Mouse (Mus musculus) limb, embryonic 11.5 days (tissue): ENCODE results near the gene Shisa4. TPM values are rescaled to one million over a fixed set of nuclear protein-coding genes. Genes with fewer than 3 reads are reported as not detected.

ENCODE experiments used
- ATAC-seq: fragments of 200-750 bp; cut with Nextera tagmentation; 2 replicates; pipeline ENCODE4 v1.8.0; 2017; ENCODE audit warnings: low read depth; ENCODE audit not compliant: insufficient number of reproducible peaks, low FRiP score, low TSS enrichment
- DNase-seq: peaks from one replicate; pipeline ENCODE4 v3.0.0-alpha.2; 2015; ENCODE audit warnings: low spot score
- H3K27ac ChIP-seq: fragments of 300-500 bp; sonication (generic); replicated peaks from 2 replicates; pipeline ENCODE4 v1.5.1; 2014; ENCODE audit warnings: low read depth, mild to moderate bottlenecking, low read length
- H3K27me3 ChIP-seq: fragments of 300-500 bp; sonication (generic); 2 replicates; pipeline ENCODE4 v1.6.1; 2014; ENCODE audit warnings: mild to moderate bottlenecking, low read length, mixed read lengths; ENCODE audit not compliant: control insufficient read depth, insufficient read depth
- H3K36me3 ChIP-seq: fragments of 300-500 bp; sonication (generic); 2 replicates; pipeline ENCODE4 v1.6.1; 2014; ENCODE audit warnings: mild to moderate bottlenecking, low read length, moderate library complexity, mixed read lengths; ENCODE audit not compliant: control insufficient read depth, insufficient read depth
- H3K4me1 ChIP-seq: fragments of 300-500 bp; sonication (generic); 2 replicates; pipeline ENCODE4 v1.6.1; 2014; ENCODE audit warnings: low read length, mixed read lengths; ENCODE audit not compliant: control insufficient read depth, insufficient read depth
- H3K4me2 ChIP-seq: fragments of 300-500 bp; sonication (generic); 2 replicates; pipeline ENCODE4 v1.6.1; 2014; ENCODE audit warnings: low read depth, mild to moderate bottlenecking, moderate library complexity; ENCODE audit not compliant: severe bottlenecking
- H3K4me3 ChIP-seq: fragments of 300-500 bp; sonication (generic); 2 replicates; pipeline ENCODE4 v1.5.1; 2014; ENCODE audit warnings: low read depth, low read length
- H3K9ac ChIP-seq: fragments of 300-500 bp; sonication (generic); 2 replicates; pipeline ENCODE4 v1.6.1; 2014; ENCODE audit warnings: mild to moderate bottlenecking, low read length
- H3K9me3 ChIP-seq: fragments of 300-500 bp; sonication (generic); 2 replicates; pipeline ENCODE4 v1.6.1; 2016; ENCODE audit warnings: low read length; ENCODE audit not compliant: control insufficient read depth
- WGBS: fragments of 180-500 bp; shearing (Covaris S2); extraction: QIAGEN DNeasy Blood & Tissue Kit; methylation state at CpG from one replicate; pipeline ENCODE4 v1.1.7; 2014; 5-methylcytosine and 5-hydroxymethylcytosine counted together
- polyA plus RNA-seq: library from polyadenylated mRNA; unstranded; fragments of >200 nt; fragmentation: Nextera tagmentation; extraction: Ambion mirVana; gene quantifications from 2 replicates; pipeline ENCODE4 v1.2.1, GENCODE M21; 2014

Gene Shisa4
- polyA plus RNA-seq, 1 experiment from 2014 or later, result 40.3 TPM

- peaks cover 12% of the 10 kb centered on the region; the same call in 1 of the 2 replicates for H3K4me1 ChIP-seq
- no peaks in the 10 kb centered on the region for H3K9me3 ChIP-seq
- no peak overlapping the region for H3K9ac ChIP-seq
- no peak overlapping the region for H3K4me2 ChIP-seq
- no peak overlapping the region for H3K27ac ChIP-seq
- WGBS, result 57% methylated on average over 5 of the region's 5 CpGs
- no peaks in the 10 kb centered on the region for H3K36me3 ChIP-seq
- DNase-seq (no peak), ATAC-seq (no peak)
- no peak overlapping the region for H3K4me3 ChIP-seq
- no peaks in the 10 kb centered on the region for H3K27me3 ChIP-seq
Measured at GRCm38 (mm10) chr1:135328368-135328767, 46.7 kb downstream of the Shisa4 start.

- Histone ChIP-seq H3K36me3 (no peaks in the 10 kb centered on the region), H3K27ac (no peak overlapping the region), H3K4me3 (no peak overlapping the region), H3K9ac (no peak overlapping the region), H3K27me3 (no peaks in the 10 kb centered on the region), H3K9me3 (no peaks in the 10 kb centered on the region), H3K4me2 (no peak overlapping the region), H3K4me1 (peaks cover 12% of the 10 kb centered on the region; the same call in 1 of the 2 replicates)
- DNase-seq, result no peak
- WGBS, result 87% methylated on average over 2 of the region's 2 CpGs
- ATAC-seq, result no peak
Measured at GRCm38 (mm10) chr1:135325934-135326333, 49.1 kb downstream of the Shisa4 start.

- H3K4me1 ChIP-seq, result peaks cover 12% of the 10 kb centered on the region; the same call in 1 of the 2 replicates
- H3K4me2 ChIP-seq, result peak within 1 kb of the TSS; percentile 32
- DNase-seq (peak; percentile 85), ATAC-seq (peak; percentile 82)
- no peaks in the 10 kb centered on the region for H3K27me3 ChIP-seq
- H3K9me3 ChIP-seq, result no peaks in the 10 kb centered on the region
- no peak within 1 kb of the TSS for H3K27ac ChIP-seq
- no peak within 1 kb of the TSS for H3K9ac ChIP-seq
- H3K36me3 ChIP-seq, result no peaks in the 10 kb centered on the region
- WGBS, result 9% methylated on average over 8 of the region's 8 CpGs
- no peak within 1 kb of the TSS for H3K4me3 ChIP-seq
Measured at GRCm38 (mm10) chr1:135324571-135324970, 50.5 kb downstream of the Shisa4 start, which contains the start of gene Lmod1. Lmod1 (plus strand) TSS chr1:135324807.

GRCm38 (mm10) chr1:135323367-135323901, 51.6 kb downstream of the Shisa4 start:
- WGBS, result 77% methylated on average over 7 of the region's 7 CpGs
- ATAC-seq, result no peak
- Histone ChIP-seq H3K27ac (no peak overlapping the region), H3K9me3 (no peaks in the 10 kb centered on the region), H3K9ac (no peak overlapping the region), H3K36me3 (no peaks in the 10 kb centered on the region), H3K4me1 (peaks cover 10% of the 10 kb centered on the region; the same call in 1 of the 2 replicates), H3K4me3 (no peak overlapping the region), H3K4me2 (no peak overlapping the region), H3K27me3 (no peaks in the 10 kb centered on the region)
- DNase-seq, result no peak

Other genes with a start within 250 kb of the Shisa4 start
- 1.3 TPM in 2 replicates for gene Ptpn7, start 242.5 kb downstream of the Shisa4 start, polyA plus RNA-seq
- 40.8 and 44.9 TPM in 2 replicates for gene Arl8a, start 228.4 kb downstream of the Shisa4 start, polyA plus RNA-seq
- gene Gpr37l1, start 207.6 kb downstream of the Shisa4 start, polyA plus RNA-seq, result 0.12 TPM in 1 of 2 replicates, not detected in the other
- 7.4 and 7.9 TPM in 2 replicates for gene Elf3, start 116.7 kb downstream of the Shisa4 start, polyA plus RNA-seq
- 108 and 112 TPM in 2 replicates for gene Rnpep, start 91.2 kb downstream of the Shisa4 start, polyA plus RNA-seq
- 188 and 189 TPM in 2 replicates for gene Timm17a, start 61.5 kb downstream of the Shisa4 start, polyA plus RNA-seq
- 0.27 and 0.39 TPM in 2 replicates for gene Lmod1, start 50.4 kb downstream of the Shisa4 start, polyA plus RNA-seq
- gene Ipo9, start 55.3 kb upstream of the Shisa4 start, polyA plus RNA-seq, result 191 and 214 TPM in 2 replicates
- gene Nav1, start 232.1 kb upstream of the Shisa4 start, polyA plus RNA-seq, result 16.4 and 16.7 TPM in 2 replicates